Mouse (Mus musculus) C2C12 (cell line): ENCODE measurements around the gene Npffr2. TPM values are rescaled to one million over a fixed set of nuclear protein-coding genes. Genes with fewer than 3 reads are reported as not detected.
"Not testable (repeated sequence)": the region's sequence is repeated elsewhere in the genome, so short reads cannot be mapped to it uniquely, and the experiment has no call there.

ENCODE experiments used
- H3K27me3 ChIP-seq: one replicate; pipeline ENCODE4 v1.6.1; 2011; ENCODE audit not compliant: control insufficient read depth, insufficient read depth, insufficient read length
- H3K36me3 ChIP-seq: one replicate; pipeline ENCODE4 v1.6.1; 2011; ENCODE audit not compliant: control insufficient read depth, insufficient read depth
- H3K4me3 ChIP-seq: one replicate; pipeline ENCODE4 v1.5.1; 2011; ENCODE audit warnings: mild to moderate bottlenecking, control low read depth; ENCODE audit not compliant: poor library complexity, insufficient read depth, severe bottlenecking
- H3K79me2 ChIP-seq: one replicate; pipeline ENCODE4 v1.6.1; 2011; ENCODE audit not compliant: control insufficient read depth, insufficient read depth
- H3K79me3 ChIP-seq: one replicate; pipeline ENCODE4 v1.6.1; 2011; ENCODE audit warnings: low read depth, control low read depth
- H3ac ChIP-seq: one replicate; pipeline ENCODE3; 2011; ENCODE audit warnings: low read depth; ENCODE audit not compliant: control insufficient read depth, insufficient read length
- CEBPB ChIP-seq: IDR thresholded peaks from one replicate; pipeline ENCODE4 v1.6.1; 2011; ENCODE audit warnings: low read depth, mild to moderate bottlenecking, control low read depth, moderate library complexity
- CTCF ChIP-seq: IDR thresholded peaks from one replicate; pipeline ENCODE4 v1.5.1; 2011; ENCODE audit not compliant: control insufficient read depth, insufficient read depth, insufficient read length
- FOSL1 ChIP-seq: IDR thresholded peaks from one replicate; pipeline ENCODE4 v1.8.0; 2011; ENCODE audit warnings: mild to moderate bottlenecking, low read length; ENCODE audit not compliant: poor library complexity, insufficient read depth, severe bottlenecking
- MAX ChIP-seq: IDR thresholded peaks from one replicate; pipeline ENCODE4 v1.6.1; 2011; ENCODE audit warnings: mild to moderate bottlenecking, control low read depth
- MYOD1 ChIP-seq: IDR thresholded peaks from one replicate; pipeline ENCODE4 v1.6.1; 2011; ENCODE audit warnings: low read depth; ENCODE audit not compliant: control insufficient read depth, insufficient read length
- MYOG ChIP-seq: IDR thresholded peaks from one replicate; pipeline ENCODE4 v1.6.1; 2011; ENCODE audit not compliant: control insufficient read depth, insufficient read length; ENCODE audit errors: extremely low read depth
- USF1 ChIP-seq: IDR thresholded peaks from one replicate; pipeline ENCODE4 v1.6.1; 2011; ENCODE audit warnings: low read depth, mild to moderate bottlenecking, control low read depth, moderate library complexity
- polyA plus RNA-seq: library from polyadenylated mRNA; unstranded; fragments of >200 nt; fragmentation: generic; extraction: Trizol; gene quantifications from one replicate; pipeline ENCODE4 v1.2.1, GENCODE M21; 2012; ENCODE audit warnings: missing spikeins

Npffr2 gene
- polyA plus RNA-seq, 1 experiment = not detected

- H3K36me3 ChIP-seq = no peaks in the 10 kb centered on the region
- peaks cover 4% of the 10 kb centered on the region for H3K27me3 ChIP-seq
- TF ChIP-seq MYOG (no peak), MYOD1 (no peak), USF1 (no peak), MAX (no peak), CTCF (no peak), FOSL1 (no peak), CEBPB (no peak)
- H3K79me3 ChIP-seq = no peaks in the 10 kb centered on the region
- no peak overlapping the region for H3K4me3 ChIP-seq
- no peak overlapping the region for H3ac ChIP-seq
- no peaks in the 10 kb centered on the region for H3K79me2 ChIP-seq
Measured at GRCm38 (mm10) chr5:89529391-89529790, 2.2 kb downstream of the Npffr2 start.

- TF ChIP-seq USF1 (no peak), MYOD1 (no peak), CTCF (no peak), MAX (no peak), FOSL1 (no peak), CEBPB (no peak), MYOG (no peak)
- Histone ChIP-seq H3K27me3 (no peaks in the 10 kb centered on the region), H3K36me3 (no peaks in the 10 kb centered on the region), H3K79me3 (no peaks in the 10 kb centered on the region), H3K4me3 (no peak overlapping the region), H3ac (no peak overlapping the region), H3K79me2 (no peaks in the 10 kb centered on the region)
Measured at GRCm38 (mm10) chr5:89536018-89536417, 8.8 kb downstream of the Npffr2 start.

- no peak overlapping the region for H3ac ChIP-seq
- H3K36me3 ChIP-seq = no peaks in the 10 kb centered on the region
- H3K79me2 ChIP-seq = no peaks in the 10 kb centered on the region
- TF ChIP-seq MYOG (no peak), CTCF (no peak), USF1 (no peak), MAX (no peak), CEBPB (no peak)
- H3K79me3 ChIP-seq = no peaks in the 10 kb centered on the region
- H3K4me3 ChIP-seq = no peak overlapping the region
- H3K27me3 ChIP-seq = no peaks in the 10 kb centered on the region
Measured at GRCm38 (mm10) chr5:89542472-89542871, 15.2 kb downstream of the Npffr2 start.

- H3K79me2 ChIP-seq = no peaks in the 10 kb centered on the region
- no peak overlapping the region for H3ac ChIP-seq
- H3K36me3 ChIP-seq = no peaks in the 10 kb centered on the region
- no peak for TF ChIP-seq CTCF
- no peak for TF ChIP-seq FOSL1
- TF ChIP-seq USF1 = no peak
- no peak for TF ChIP-seq MYOD1
- TF ChIP-seq CEBPB = no peak
- TF ChIP-seq MYOG = no peak
- no peak for TF ChIP-seq MAX
- H3K27me3 ChIP-seq = no peaks in the 10 kb centered on the region
- H3K4me3 ChIP-seq = no peak overlapping the region
- H3K79me3 ChIP-seq = no peaks in the 10 kb centered on the region
Measured at GRCm38 (mm10) chr5:89543476-89543875, 16.2 kb downstream of the Npffr2 start.

- not testable (repeated sequence) for H3K79me2 ChIP-seq, H3K4me3 ChIP-seq, H3K27me3 ChIP-seq, H3K36me3 ChIP-seq, H3ac ChIP-seq, H3K79me3 ChIP-seq
Measured at GRCm38 (mm10) chr5:89559118-89559517, 31.9 kb downstream of the Npffr2 start.

GRCm38 (mm10) chr5:89561381-89561780, 34.2 kb downstream of the Npffr2 start:
- Histone ChIP-seq H3K79me2 (no peaks in the 10 kb centered on the region), H3K27me3 (no peaks in the 10 kb centered on the region), H3K79me3 (no peaks in the 10 kb centered on the region), H3K4me3 (no peak overlapping the region), H3K36me3 (no peaks in the 10 kb centered on the region), H3ac (no peak overlapping the region)
- TF ChIP-seq CTCF (no peak), FOSL1 (no peak), MYOG (no peak), MYOD1 (no peak), MAX (no peak), USF1 (no peak), CEBPB (no peak)
